Mouse (Mus musculus): ENCODE measurements around the gene Acsl6.
A peak's percentile ranks its signal among the peaks of the same experiment; 100 is the strongest.
"Not testable (repeated sequence)": the region's sequence is repeated elsewhere in the genome, so short reads cannot be mapped to it uniquely, and the experiment has no call there.

Gene Acsl6

DNA sequence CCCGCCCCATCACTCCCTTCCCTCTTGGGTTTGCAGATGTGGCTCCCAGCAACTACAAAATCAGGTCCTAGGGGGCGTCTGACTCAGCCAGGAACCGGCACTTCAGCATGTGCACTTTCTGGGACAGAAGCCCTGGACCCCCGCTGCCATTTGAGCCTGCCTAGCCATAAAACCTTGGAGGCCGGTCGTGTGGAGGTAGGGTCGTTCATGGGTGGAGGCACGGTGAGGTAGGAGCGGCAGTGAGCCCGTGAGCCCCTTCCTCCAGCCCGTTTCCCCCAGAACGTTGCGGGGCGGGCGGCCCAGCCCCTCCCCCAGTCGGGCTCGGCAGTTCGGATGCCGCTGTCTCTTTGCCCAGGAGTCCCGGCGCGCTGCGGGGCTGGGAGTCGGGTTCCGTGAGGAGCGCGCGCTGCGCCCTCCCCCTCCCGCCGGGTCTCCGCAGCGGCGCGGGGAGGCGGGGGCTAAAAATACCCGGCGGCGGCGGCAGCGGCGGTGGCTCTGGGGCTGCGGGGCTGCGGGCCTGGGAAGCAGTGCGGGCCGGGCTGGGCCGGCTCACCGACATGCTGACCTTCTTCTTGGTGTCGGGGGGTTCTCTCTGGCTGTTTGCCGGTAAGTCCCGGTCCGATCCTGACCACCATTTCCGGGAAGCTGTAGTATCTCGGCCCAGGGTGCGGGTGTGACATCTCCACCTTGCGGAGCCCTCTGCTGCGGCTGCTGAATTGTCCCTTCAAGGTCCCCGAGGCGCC lies at the start of gene Acsl6:
TSS of gene Acsl6 (plus strand) at position 71 of the 743 bp plus-strand sequence.
- DNase-seq (ENCODE audit: low spot score): no peak

DNA sequence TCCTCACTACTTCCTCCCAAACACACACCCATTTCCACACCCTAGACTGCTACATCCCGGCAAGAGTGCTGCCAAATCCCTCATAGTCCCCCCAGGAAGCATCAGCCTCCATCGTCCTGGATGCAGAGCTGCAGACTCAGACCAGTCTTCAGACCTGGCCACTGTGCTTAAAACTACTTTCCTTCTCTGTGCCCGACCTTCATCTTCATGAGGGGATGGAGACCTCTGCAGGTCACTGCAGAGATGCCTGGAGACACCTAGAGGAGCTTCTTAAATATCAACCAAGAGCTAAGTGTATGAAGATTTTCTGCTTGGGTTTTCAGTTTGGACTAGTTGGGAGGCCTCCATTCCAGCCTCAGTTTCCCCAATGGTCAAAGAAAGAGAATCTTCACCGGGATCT lies 49.5 kb upstream of the Acsl6 start:
- DNase-seq (ENCODE audit: low spot score): peak; percentile 36

DNA sequence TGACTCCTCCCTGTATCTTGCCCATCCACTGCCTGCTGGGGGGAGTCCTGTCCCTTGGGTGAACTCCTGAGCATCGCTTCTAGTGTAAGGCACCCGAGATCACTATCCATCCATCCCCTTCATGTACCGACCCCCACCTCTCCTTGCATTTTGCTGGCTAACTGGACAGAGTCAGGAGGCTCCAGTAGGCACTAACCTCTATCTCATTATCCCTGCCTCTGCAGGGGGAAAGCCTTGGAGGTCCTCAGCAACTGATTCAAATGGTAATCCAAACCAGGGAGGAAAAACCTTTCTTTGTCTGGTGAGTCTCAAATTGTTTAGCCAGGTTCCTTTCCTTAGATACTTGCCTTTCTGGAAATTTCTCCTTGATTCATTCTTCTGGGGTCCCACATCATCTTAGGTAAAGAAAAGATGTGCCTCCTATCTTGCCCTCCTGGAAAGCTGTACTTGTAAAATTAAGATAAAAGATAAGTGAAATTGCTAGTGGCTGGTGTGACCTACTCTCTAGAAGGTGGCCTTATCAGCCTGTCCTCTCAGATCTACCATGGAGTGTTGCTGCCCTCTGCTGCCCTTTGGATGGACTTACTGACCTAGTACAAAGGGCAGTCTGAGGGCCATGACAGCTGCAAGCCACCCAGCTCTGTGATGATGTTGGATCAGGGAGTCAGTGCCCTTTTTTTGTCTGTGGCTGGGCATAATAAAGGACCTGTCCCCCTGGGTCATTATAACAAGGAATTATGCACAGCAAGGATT lies 46.8 kb upstream of the Acsl6 start:
- DNase-seq (ENCODE audit: low spot score): peak; percentile 87

DNA sequence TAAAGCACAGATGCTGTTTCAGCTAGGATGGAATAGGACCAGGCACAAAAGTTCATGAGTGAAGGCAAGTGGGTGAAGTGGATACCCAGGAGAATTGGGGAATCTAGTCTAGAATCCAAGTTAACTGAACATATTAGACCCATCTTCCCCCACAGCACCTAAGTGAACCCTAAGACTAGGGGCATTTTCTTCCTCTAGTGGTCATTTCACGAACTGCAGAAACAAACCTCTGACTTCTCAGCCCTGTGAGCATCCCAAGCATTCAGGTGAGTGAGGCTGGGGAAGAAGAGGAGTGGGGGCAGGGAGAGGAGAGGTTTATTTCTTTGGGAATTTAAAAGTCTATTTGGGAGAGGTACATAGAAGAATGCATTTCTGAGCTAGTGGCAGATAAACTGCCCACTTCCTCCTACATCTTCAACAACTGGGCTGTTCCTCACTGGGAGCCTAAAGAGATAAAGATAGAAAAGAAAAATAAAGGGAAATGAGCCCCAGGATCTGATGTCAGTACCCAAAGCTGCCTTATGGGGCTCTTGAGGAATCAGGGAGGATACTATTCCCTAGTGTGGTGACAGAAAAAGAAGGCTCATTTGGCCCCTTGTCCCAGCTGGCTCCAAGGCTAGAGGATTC lies 40.1 kb upstream of the Acsl6 start:
- no peak for DNase-seq (ENCODE audit: low spot score)

DNA sequence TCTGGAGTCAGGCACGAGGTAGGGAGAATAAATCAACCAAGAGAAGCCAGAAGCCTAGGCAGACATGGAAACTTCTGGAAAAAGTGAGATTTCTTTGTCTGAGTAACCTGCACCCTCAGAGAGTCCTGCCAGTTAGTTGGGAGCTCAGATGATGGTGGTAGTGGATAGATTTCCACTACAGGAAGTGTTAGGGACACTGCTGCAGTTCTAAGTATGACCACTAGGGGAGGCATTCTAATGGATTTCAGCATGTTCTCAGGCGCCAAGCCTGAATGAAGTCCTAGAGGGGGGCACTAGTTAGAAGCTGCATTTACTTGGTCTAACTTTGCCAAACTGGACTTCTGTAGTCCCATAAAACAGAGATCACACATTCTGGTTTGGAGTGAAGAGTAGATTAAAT lies 39.1 kb upstream of the Acsl6 start:
- peak; percentile 57 for DNase-seq (ENCODE audit: low spot score)

DNA sequence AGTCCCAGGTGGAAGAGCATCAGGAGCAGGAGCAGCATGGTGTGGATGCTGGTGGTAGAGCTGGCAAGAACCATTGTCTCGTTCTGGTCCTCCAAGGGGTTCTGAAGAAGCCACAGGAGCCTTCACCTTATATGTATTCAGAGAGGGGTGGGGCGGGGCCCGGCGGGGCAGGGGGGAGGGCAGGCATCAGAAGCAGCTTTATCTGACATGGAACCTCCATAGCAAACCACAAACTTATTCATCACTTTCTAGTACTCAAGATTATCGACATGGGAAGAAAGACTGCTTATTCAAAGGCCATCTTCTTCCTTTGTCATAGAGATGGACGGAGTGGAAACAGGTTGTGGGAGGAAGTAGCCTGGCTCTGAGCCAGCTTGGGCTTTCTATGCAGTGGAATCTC lies 36.4 kb upstream of the Acsl6 start, which contains the start of gene Il3:
TSS of gene Il3 (minus strand) at position 101 of the 400 bp plus-strand sequence.
- DNase-seq (ENCODE audit: low spot score): no peak

DNA sequence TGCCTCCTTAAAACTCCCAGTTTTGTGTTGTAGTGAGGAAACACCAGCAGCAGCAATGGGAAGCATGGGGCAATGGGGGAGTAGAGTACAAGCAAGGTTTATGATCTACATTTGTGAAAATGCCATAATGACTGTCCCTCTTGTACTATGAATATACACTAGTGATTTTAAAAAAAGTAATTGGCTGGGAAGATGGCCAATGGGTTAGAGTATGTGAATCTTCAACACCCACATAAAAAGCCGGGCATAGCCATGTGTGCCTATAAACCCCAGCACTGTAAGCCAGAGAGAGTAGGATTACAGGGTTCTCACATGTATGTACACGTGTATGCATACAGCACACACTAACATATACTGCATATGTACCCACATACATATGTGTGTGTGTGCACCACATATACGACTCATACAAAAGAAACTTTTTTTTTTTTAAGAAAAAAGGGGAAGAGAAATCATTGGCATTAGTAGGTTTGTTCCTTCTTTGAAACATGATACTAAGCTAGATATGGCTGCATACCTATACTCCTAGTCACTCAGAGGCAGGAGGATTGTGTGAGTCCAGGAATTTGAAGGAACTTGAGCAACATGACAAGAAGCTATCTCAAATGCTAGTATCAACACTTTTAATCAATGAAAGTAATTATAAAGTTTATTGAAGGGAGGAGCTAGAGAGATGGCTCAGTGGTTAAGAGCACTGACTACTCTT lies 34.3 kb upstream of the Acsl6 start:
- DNase-seq (ENCODE audit: low spot score): no peak

DNA sequence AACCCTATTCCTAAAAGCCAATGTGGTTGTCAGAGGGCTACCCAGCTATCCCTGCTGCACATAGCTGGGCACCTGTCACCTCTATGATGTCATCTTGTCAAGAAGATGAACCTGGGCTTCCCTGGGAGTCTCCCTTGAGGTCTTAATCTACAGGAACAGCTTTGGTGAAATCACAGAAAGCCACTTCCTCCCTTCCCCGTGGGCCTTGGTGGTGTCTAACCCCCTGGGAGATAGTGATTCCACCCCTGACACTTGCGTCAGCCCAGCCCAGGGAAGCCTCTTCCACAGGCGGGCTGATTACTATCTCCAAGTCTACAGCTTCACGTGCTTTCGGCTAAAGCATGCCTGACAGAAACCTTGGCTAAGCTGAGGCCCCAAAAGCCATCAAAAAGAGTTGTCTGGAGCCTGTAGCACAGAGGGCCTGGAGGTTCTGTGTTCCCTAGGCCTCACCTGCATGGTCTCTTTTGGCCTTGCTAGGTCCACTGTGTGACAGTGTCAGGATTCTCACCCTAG lies 32.1 kb upstream of the Acsl6 start:
- no peak for DNase-seq (ENCODE audit: low spot score)

DNA sequence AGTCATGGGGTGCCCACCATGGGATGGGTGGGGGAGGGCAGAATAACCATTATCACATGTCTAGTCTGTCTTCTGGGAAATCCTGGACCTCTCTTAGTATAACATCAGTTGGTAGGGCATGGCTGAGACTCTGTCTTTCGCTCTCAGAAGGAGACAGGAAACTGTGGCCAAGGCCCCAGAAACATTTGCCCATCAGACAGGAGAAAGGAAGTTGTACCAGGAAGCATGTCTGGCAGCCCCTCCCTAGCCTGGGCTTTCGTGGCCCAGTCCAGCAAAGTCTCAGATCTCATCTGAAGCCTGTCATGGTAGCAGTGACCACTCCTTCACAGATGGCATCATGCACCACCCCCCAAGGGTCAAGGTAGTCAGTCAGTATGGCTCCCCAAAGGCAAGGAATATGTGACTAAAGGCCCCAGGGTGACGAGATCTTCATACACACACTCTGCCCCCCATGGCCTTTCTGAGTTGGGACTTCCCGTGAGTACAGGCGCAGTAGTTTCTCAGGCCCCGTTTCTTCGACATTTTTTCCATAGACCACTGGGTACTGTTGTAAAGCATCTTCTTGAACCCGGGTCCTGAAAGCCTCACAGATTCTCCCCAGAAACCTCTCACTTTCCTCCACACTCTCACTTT lies 15.7 kb upstream of the Acsl6 start:
- DNase-seq (ENCODE audit: low spot score): no peak

DNA sequence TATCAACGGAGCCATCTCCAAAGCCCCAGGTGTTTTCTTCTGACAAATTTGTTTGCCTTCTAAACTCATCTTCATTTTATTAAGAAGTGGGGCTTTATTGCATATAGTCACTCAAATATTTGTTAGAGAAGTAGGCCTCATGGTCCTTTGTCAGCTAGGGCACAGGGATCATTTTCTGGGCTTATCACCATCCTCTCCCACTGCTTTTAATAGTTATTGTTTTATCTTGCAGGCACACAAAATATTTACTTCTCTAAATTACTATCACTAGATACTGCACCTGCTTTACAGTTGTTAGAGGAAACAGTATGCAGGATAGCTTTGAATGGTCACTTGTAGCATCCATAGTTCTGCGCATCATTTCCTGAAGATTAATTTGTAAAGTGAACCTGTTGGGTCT lies 11.4 kb upstream of the Acsl6 start:
- DNase-seq (ENCODE audit: low spot score): no peak

DNA sequence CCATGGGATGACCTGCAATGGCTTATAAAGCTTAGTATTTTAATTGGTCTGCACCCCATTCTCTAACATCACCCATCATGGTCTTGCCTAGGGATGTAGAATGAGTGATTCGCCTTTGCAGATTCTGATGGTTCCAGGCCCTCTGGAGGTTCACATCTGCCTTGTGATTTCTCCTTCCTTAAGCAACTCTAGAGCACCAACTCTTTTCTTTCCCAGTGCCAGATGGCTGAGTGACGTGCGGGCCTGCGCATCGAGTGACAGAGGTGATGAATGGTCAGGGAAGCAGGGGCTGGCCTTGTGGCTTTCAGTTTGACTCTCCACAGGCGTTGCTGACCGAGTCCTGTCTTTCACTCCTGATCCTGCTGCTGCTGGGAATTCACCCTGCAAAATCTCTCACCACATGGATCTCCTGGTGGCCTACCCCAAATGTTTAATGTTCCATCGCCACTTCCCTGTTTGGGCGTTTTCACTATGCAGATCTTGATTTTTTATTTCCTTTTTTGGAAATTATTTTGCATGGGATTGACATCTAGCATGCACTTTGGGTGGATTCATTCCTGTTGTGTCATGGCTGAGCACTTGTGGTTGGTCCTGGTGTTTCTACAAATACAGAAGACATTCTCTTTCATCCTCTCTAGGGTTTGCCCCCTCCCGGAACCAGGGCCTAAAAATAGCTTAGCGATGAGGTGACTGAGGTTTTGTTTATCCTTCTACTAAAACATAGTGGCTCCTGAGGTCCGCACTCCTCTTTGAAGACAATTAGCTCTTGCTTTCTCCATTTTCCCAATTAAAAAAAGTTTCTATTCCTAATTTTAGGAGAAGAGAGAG lies 9.4 kb upstream of the Acsl6 start:
- DNase-seq (ENCODE audit: low spot score): no peak

DNA sequence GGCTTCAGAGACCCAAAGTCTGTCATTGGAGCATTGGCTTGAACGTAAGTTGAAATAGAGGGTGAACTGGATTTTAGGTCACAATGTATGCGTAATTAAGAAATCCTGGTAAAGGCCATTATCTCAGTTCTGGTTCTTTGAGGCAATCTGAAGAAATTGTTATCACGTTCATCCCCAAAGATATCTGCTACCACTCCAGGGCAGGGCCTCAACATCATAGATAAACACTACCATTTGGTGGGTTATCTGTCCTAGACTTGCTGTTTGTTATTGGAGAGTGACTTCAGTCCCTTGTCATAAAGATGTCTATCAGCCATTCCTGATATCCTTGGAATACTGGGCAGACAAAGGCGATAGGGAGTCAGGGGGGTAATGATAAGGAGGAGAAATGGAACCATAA lies 7.6 kb upstream of the Acsl6 start:
- DNase-seq (ENCODE audit: low spot score): no peak

DNA sequence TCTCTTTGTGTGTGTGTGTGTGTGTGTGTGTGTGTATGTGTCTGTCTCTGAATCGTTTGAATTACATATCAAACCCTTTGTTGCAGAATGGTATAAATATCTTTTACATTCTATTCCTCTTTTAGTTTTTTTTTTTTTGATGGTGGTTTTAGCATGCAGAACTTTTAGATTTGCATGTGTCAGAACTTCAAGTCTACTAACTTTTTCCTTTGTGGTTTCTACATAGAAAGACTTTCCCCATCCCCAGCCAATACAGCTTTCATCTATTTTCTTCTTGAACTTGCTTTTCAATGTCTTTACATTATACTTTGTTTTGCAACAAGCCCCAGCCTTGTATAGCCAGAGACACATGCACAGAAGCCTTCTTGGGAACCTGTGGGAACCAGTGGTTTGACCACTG lies 6.9 kb upstream of the Acsl6 start:
- DNase-seq (ENCODE audit: low spot score): no peak

DNA sequence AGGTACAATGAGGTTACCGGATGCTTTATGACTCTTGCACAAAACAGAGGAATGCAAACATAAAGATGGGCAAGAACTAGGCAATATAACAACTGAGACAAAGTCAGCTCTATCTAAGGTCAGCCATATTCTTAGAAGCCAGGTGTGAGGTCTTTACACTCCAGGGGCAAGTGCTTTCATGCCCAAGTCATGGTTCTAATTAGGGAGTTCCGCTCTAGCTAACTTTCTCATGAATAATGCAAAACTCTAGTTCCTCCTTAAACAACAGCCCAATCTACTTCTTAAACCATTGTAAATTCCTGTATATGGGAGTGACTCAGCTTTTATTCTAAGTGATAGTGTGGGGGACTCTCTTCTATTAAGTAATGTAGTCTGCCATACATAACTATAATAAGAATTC lies 6.1 kb upstream of the Acsl6 start:
- DNase-seq (ENCODE audit: low spot score): not testable (repeated sequence)

DNA sequence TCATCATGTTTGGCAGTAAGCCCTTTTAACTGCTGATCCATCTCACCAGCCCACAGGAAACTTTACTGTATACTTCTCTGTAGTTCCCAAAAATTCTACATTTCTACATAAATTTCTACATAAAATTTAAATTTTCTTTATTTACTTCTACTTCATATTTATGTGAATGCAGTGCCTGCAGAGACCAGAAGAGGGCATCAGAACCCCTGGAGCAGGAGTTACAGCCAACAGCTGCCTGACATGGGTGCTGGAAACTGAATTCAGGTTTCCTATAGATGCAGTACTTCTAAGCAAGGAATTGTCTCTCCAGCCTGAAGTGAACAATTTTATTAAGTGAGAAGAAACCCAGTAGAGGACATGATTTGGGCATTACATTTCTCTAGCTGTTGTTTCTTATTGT lies 4.8 kb upstream of the Acsl6 start:
- DNase-seq (ENCODE audit: low spot score): no peak

DNA sequence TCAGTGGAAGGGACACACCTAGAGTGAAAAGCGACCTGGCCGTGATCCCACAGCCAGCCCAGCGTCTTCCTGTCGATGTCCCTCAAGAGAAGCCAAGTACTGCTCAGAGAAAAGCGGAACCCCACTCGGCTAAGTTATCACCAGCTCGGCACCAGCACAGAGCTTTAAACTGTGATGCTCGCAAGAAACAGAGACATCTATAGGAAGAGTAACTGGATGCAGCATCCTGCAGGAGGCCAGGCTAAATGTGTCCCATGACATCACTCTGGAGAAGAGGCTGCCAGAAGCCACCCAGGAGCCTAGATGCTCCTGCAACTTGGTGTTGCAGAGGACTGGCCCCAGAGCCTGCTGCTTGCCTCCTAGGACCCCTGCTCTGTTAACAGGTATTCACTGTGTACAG lies 1.6 kb upstream of the Acsl6 start:
- no peak for DNase-seq (ENCODE audit: low spot score)

DNA sequence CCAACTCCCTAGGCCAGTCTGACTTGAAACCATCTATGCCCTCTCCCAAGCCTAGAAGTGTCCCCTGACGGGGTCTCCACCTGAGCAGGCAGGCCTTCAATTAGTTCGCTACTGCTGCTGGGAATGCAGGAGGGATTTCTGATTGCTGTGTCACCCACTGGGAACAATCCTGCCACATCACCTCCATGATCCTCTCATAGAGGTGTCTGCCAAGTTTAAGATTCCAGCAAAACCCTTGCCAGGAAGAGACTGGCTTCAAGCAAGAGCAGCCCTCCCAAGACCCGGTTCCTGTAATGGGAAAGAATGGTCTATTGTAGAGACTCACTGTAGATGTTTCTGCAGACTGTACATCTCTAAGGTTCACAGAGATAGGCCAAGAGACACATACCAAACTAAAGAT lies 992 bp upstream of the Acsl6 start:
- no peak for DNase-seq (ENCODE audit: low spot score)

DNA sequence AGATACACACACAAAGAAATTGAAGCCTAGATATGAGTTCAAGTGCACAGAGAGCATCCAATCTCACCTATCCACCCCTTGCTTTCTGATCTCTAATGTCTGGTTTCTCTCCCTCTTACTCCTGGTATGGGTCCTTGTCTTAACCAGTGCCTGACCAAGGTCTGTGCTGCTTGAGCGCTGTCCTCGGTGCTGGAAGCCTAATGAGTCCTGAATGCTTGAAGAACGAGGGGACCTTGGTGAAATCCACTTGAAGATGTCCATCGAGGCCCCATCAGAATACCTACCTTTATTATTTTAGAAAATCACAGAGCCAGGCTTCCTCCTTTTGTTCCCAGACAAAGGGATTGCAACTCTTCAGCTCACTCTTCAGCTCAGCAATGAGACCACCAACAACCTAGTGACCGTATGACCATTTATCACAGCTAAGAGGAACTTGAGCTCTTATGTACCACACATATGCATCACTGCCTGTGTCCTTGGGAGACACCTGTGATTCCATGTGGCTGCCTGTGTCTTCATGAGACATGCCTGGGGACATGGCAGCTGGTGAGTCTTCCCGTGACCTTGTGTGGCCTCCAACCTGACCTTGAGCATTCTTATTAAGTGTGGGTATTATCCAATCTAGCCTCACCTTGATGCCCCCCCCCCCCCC lies 396 bp upstream of the Acsl6 start:
- no peak for DNase-seq (ENCODE audit: low spot score)

DNA sequence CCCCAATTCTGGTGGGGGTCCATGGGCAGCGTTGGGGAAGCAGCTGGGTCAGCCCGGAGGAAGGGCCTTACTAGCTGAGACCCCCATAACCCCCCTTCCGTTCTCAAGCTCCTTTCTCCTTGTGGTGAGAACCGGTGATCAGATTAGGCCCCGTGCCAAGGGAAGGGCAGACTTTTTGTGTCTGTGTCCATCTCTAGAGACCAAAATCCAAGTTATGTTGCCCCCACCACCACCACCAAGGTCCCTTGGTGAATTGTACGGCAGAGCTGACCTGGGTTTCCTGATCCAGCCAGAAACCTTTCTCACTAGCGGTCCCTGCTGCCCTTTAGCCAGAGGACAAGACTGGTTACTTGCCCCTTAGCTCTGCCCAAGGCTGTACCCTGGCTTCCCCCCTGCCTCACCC lies 874 bp downstream of the Acsl6 start:
- DNase-seq (ENCODE audit: low spot score): no peak

DNA sequence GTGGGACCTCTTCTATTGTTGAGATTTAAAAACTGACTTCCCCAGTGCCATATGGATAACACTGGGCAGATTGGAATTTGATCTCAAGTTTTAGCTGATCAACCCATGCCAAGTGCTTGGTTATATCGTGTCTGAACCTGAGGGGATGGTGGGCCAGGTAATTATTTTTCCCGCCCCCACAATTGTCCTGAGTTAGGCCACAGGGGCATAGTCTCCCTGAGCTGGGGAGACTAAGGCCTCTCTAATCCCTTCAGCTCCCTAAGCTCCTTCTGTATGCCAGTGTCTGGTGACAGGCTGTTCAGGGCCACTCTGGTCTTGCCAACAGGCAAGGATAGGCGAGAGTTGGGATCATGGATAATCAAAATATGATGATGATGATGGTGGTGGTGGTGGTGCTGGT lies 1.7 kb downstream of the Acsl6 start:
- no peak for DNase-seq (ENCODE audit: low spot score)
